Mouse (Mus musculus) heart, embryonic 10.5 days (tissue): Measurements from ENCODE around the gene Msgn1. TPM values are rescaled to one million over a fixed set of nuclear protein-coding genes. Genes with fewer than 3 reads are reported as not detected.
A peak's percentile ranks its signal among the peaks of the same experiment; 100 is the strongest.

Experiments used
- DNase-seq: peaks from one replicate; pipeline ENCODE4 v3.0.0-alpha.2; 2017; ENCODE audit warnings: low spot score
- H3K27ac ChIP-seq: fragments of 300-500 bp; sonication (generic); 2 replicates; pipeline ENCODE4 v1.5.1; 2016; ENCODE audit warnings: mild to moderate bottlenecking
- H3K27me3 ChIP-seq: fragments of 300-500 bp; sonication (generic); 2 replicates; pipeline ENCODE4 v1.6.1; 2016; ENCODE audit warnings: mild to moderate bottlenecking; ENCODE audit not compliant: poor library complexity, insufficient read depth, severe bottlenecking
- H3K36me3 ChIP-seq: fragments of 300-500 bp; sonication (generic); 2 replicates; pipeline ENCODE4 v1.6.1; 2016; ENCODE audit warnings: mild to moderate bottlenecking, moderate library complexity
- H3K4me1 ChIP-seq: fragments of 300-500 bp; sonication (generic); 2 replicates; pipeline ENCODE4 v1.6.1; 2016; ENCODE audit warnings: mild to moderate bottlenecking
- H3K4me3 ChIP-seq: fragments of 300-500 bp; sonication (generic); 2 replicates; pipeline ENCODE4 v1.5.1; 2016; ENCODE audit warnings: mild to moderate bottlenecking, moderate library complexity
- H3K9me3 ChIP-seq: fragments of 300-500 bp; sonication (generic); 2 replicates; pipeline ENCODE4 v1.6.1; 2016; ENCODE audit warnings: mild to moderate bottlenecking, moderate library complexity
- WGBS: fragments of 180-500 bp; shearing (Covaris S2); methylation state at CpG from one replicate; pipeline ENCODE4 v1.1.7; 2016; 5-methylcytosine and 5-hydroxymethylcytosine counted together
- polyA plus RNA-seq: library from polyadenylated mRNA; unstranded; fragments of >200 nt; fragmentation: Nextera tagmentation; extraction: Ambion mirVana; gene quantifications from 2 replicates; pipeline ENCODE4 v1.2.1, GENCODE M21; 2016

The Msgn1 gene
- polyA plus RNA-seq, 1 experiment from 2014 or later = not detected

- no peak overlapping the region for H3K27ac ChIP-seq
- H3K36me3 ChIP-seq = no peaks in the 10 kb centered on the region
- no peak overlapping the region for H3K4me3 ChIP-seq
- no peaks in the 10 kb centered on the region for H3K4me1 ChIP-seq
- DNase-seq = no peak
- WGBS = 77% methylated on average over 2 of the region's 2 CpGs
- H3K9me3 ChIP-seq = no peaks in the 10 kb centered on the region
- H3K27me3 ChIP-seq = no peaks in the 10 kb centered on the region
Observed at GRCm38 (mm10) chr12:11215555-11215954, 6.8 kb upstream of the Msgn1 start.

DNA sequence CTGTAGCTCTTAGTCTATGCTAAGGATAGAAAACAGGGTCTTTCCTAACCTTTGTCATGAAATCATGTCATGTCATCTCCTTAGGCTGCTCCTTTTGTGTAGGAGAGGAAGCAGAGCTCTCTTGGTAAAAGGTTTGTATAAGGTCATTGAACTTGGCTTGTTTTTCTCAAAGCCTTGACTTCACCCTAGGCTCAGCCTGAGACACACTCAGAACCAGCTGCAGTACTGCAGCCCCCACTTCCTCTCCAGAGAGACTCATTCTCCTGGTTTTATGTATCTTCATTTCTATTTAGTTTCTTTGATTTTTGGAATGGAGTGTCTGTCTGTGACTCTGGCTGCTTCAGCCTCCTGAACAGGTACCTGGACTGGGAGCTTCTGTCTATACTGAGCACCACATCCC is 6.0 kb upstream of the Msgn1 start:
- Histone ChIP-seq H3K27me3 (no peaks in the 10 kb centered on the region), H3K36me3 (no peaks in the 10 kb centered on the region), H3K4me1 (no peaks in the 10 kb centered on the region), H3K27ac (no peak overlapping the region), H3K4me3 (no peak overlapping the region), H3K9me3 (no peaks in the 10 kb centered on the region)
- no peak for DNase-seq

GRCm38 (mm10) chr12:11212881-11213280 is 4.1 kb upstream of the Msgn1 start:
- H3K27ac ChIP-seq = no peak overlapping the region
- H3K27me3 ChIP-seq = no peaks in the 10 kb centered on the region
- peaks cover 8% of the 10 kb centered on the region for H3K4me1 ChIP-seq
- no peaks in the 10 kb centered on the region for H3K36me3 ChIP-seq
- 69% methylated on average over 1 of the region's 1 CpGs for WGBS
- H3K4me3 ChIP-seq = no peak overlapping the region
- no peaks in the 10 kb centered on the region for H3K9me3 ChIP-seq
- DNase-seq = no peak

DNA sequence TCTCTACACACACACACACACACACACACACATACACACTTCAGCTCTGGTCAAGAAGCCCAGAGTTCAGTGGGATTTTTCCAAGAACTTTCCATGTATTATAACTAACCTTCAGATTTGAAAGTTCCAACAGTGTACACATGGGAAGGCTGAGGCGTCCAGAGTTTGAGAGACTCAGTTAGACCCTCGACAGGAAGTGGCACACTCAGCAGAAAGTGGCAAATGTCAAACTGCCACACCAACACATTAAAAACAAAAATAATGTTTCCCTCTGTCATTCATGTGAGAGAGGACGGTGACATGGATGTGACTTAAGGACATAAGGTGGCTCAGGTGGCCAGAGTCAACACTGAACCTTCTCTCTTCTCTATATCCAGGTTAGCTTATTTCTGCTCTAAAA is 1.6 kb upstream of the Msgn1 start:
- no peaks in the 10 kb centered on the region for H3K36me3 ChIP-seq
- DNase-seq = no peak
- H3K9me3 ChIP-seq = no peaks in the 10 kb centered on the region
- H3K4me1 ChIP-seq = peaks cover 8% of the 10 kb centered on the region
- H3K27ac ChIP-seq = no peak overlapping the region
- no peaks in the 10 kb centered on the region for H3K27me3 ChIP-seq
- WGBS = 70% methylated on average over 3 of the region's 3 CpGs
- no peak overlapping the region for H3K4me3 ChIP-seq

- no peak overlapping the region for H3K27ac ChIP-seq
- WGBS = 70% methylated on average over 5 of the region's 5 CpGs
- no peaks in the 10 kb centered on the region for H3K36me3 ChIP-seq
- H3K9me3 ChIP-seq = no peaks in the 10 kb centered on the region
- H3K27me3 ChIP-seq = no peaks in the 10 kb centered on the region
- H3K4me1 ChIP-seq = peaks cover 9% of the 10 kb centered on the region
- no peak overlapping the region for H3K4me3 ChIP-seq
- no peak for DNase-seq
Observed at GRCm38 (mm10) chr12:11209636-11210035, 864 bp upstream of the Msgn1 start.

- no peaks in the 10 kb centered on the region for H3K36me3 ChIP-seq
- no peak overlapping the region for H3K27ac ChIP-seq
- DNase-seq = no peak
- 89% methylated on average over 4 of the region's 4 CpGs for WGBS
- peaks cover 17% of the 10 kb centered on the region for H3K4me1 ChIP-seq
- H3K27me3 ChIP-seq = no peaks in the 10 kb centered on the region
- H3K4me3 ChIP-seq = no peak overlapping the region
- no peaks in the 10 kb centered on the region for H3K9me3 ChIP-seq
Observed at GRCm38 (mm10) chr12:11206321-11206720, 2.5 kb downstream of the Msgn1 start.

- Histone ChIP-seq H3K9me3 (no peaks in the 10 kb centered on the region), H3K4me1 (peaks cover 17% of the 10 kb centered on the region), H3K4me3 (no peak overlapping the region), H3K27ac (peak overlapping the region; percentile 69), H3K36me3 (no peaks in the 10 kb centered on the region), H3K27me3 (no peaks in the 10 kb centered on the region)
- 46% methylated on average over 18 of the region's 18 CpGs for WGBS
- DNase-seq = peak; percentile 74
Observed at GRCm38 (mm10) chr12:11203694-11204665, 4.8 kb downstream of the Msgn1 start.

DNA sequence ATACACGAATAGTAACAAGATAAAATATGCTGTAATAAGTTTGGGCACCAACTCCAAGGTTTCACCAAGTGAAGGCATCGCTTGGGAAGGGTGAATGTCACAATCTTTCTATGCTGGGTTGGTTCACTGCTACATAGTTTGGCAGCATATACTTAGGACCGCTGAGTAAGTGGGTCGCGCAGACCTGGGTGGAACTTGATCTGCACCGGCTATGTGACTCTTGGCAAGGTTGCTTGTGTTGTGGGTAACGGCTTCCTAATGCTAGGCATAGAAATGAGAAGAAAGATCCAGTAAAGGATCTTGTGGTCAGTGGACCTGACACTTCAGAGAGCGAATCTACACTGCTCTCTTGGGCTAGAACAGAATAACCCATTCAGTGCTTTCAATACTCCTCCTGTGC is 6.3 kb downstream of the Msgn1 start:
- no peaks in the 10 kb centered on the region for H3K27me3 ChIP-seq
- WGBS = 87% methylated on average over 8 of the region's 8 CpGs
- DNase-seq = no peak
- no peaks in the 10 kb centered on the region for H3K9me3 ChIP-seq
- peaks cover 10% of the 10 kb centered on the region for H3K4me1 ChIP-seq
- no peaks in the 10 kb centered on the region for H3K36me3 ChIP-seq
- no peak overlapping the region for H3K27ac ChIP-seq
- H3K4me3 ChIP-seq = no peak overlapping the region

DNA sequence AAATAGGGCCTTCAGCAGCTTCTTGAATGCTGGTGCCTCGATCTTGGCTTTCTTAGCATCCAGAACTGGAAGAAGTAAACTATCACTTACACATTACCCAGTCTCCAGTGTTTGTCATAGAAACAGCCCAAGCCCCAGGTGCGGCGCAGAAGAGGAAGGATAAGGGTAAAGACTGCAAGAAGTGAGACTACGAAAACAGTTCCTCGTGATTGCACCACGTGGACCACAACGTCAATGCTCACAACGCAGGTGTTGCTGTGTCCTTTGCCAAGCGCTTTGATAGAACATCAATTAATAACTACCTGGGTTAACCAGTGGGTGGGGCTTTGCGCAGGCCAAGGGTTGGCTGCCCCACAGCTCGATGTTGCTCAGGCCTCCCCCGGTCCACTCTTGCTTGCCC is 8.1 kb downstream of the Msgn1 start:
- no peak for DNase-seq
- no peak overlapping the region for H3K4me3 ChIP-seq
- H3K27ac ChIP-seq = no peak overlapping the region
- no peaks in the 10 kb centered on the region for H3K36me3 ChIP-seq
- peaks cover 15% of the 10 kb centered on the region for H3K4me1 ChIP-seq
- H3K27me3 ChIP-seq = no peaks in the 10 kb centered on the region
- H3K9me3 ChIP-seq = no peaks in the 10 kb centered on the region
- 93% methylated on average over 12 of the region's 12 CpGs for WGBS

DNA sequence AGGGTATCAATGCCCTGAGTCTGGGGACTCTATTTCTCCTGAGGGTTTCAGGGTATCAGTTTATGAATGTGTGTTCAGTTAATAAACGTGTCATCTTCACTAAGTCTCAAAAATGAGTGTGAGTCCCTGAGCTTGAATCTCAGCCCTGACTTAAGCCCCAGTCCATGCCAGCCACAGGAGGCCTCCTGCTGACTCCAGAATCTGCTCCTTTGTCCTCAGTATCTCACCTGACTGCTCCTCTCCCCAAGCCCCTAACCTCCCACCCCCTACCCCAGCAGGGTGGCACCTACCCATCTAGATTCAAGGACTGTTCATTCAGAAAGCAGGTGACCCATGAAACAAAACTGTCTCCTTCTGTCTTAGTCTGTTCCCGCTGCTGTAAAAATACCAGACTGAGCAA is 10.2 kb downstream of the Msgn1 start:
- Histone ChIP-seq H3K27me3 (no peaks in the 10 kb centered on the region), H3K9me3 (no peaks in the 10 kb centered on the region), H3K4me1 (peaks cover 5% of the 10 kb centered on the region; the same call in 1 of the 2 replicates), H3K36me3 (no peaks in the 10 kb centered on the region), H3K4me3 (no peak overlapping the region), H3K27ac (no peak overlapping the region)
- DNase-seq = no peak
- WGBS = 48% methylated on average over 2 of the region's 2 CpGs

GRCm38 (mm10) chr12:11198026-11198425 is 10.7 kb downstream of the Msgn1 start:
- peaks cover 5% of the 10 kb centered on the region; the same call in 1 of the 2 replicates for H3K4me1 ChIP-seq
- WGBS = 48% methylated on average over 4 of the region's 4 CpGs
- H3K9me3 ChIP-seq = no peaks in the 10 kb centered on the region
- DNase-seq = no peak
- no peaks in the 10 kb centered on the region for H3K27me3 ChIP-seq
- H3K27ac ChIP-seq = no peak overlapping the region
- H3K4me3 ChIP-seq = no peak overlapping the region
- H3K36me3 ChIP-seq = no peaks in the 10 kb centered on the region

DNA sequence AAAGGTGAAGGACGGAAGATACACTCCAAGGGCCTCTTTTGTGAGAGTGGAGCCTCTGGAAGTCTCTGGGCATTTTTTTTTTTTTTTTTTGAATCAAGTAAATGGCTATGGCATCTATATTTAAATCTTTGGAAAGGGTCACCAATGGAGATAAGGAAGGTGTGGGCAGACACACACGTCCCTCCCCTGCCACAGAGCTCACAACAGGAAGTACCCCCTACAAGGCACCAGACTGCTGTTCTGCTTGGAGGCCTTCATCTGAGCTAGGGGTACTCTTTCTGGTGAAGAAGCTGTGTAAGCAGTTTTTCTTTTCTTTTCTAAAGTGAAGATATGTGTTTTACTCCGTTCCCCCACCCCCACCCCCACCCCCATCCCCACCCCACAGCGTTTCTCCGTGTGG is 11.9 kb downstream of the Msgn1 start:
- Histone ChIP-seq H3K27ac (no peak overlapping the region; the same call in 1 of the 2 replicates), H3K4me3 (no peak overlapping the region), H3K9me3 (no peaks in the 10 kb centered on the region), H3K36me3 (no peaks in the 10 kb centered on the region), H3K27me3 (no peaks in the 10 kb centered on the region), H3K4me1 (peaks cover 5% of the 10 kb centered on the region; the same call in 1 of the 2 replicates)
- WGBS = 32% methylated on average over 5 of the region's 5 CpGs
- no peak for DNase-seq

GRCm38 (mm10) chr12:11196142-11196597 is 12.6 kb downstream of the Msgn1 start:
- Histone ChIP-seq H3K27ac (no peak overlapping the region; the same call in 1 of the 2 replicates), H3K4me1 (peaks cover 5% of the 10 kb centered on the region; the same call in 1 of the 2 replicates), H3K4me3 (peak overlapping the region; percentile 42), H3K36me3 (no peaks in the 10 kb centered on the region), H3K9me3 (no peaks in the 10 kb centered on the region), H3K27me3 (no peaks in the 10 kb centered on the region)
- DNase-seq = peak; percentile 87
- WGBS = 8% methylated on average over 18 of the region's 19 CpGs
